Mouse (Mus musculus): ENCODE results near the gene Ddhd1.

GRCm38 (mm10) chr14:45615776-45616175 lies 42.2 kb downstream of the Ddhd1 start:
- TF ChIP-seq GATA1 (IDR thresholded peaks at IDR 0.05; ENCODE audit: borderline replicate concordance, low read length) (no peak), FLI1 (IDR thresholded peaks at IDR 0.05; ENCODE audit: low read length) (no peak)
